27 mouse cellular contexts compared by ENCODE assay signal in the genomic region with DNA sequence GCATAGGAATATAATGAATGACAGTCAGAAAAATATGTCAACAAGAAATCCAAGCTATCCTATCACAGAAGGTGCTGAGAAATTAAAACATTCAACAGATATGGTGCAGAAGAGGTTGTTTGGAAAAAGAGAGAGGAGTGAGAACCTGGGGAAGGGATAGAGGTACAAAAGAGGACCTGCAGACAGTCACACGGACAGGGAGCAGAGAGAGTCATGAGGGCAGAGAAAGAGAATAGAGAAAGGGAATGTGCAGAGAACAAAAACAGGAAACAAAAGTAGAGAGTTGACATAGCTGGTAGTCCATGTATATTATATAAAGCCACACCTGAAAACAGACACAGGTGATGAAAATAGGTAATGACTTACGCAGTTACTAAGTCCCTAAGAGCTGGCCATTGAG. TPM values are rescaled to one million over a fixed set of nuclear protein-coding genes. Genes with fewer than 3 reads are reported as not detected.
"Had no signal": no experiment of that assay in that cellular context is flagged by ENCODE, and none has a peak within 500 bp of the region (broad histone marks: within the 10 kb centered on the region; RNA-seq: fewer than 3 reads in every experiment).

No protein-coding gene starts in this region.

- H3K4me1 ChIP-seq: midbrain, embryonic 10.5 days; midbrain, embryonic 12.5 days; midbrain, embryonic 15.5 days; neural tube, embryonic 12.5 days had no signal

- H3K27me3 ChIP-seq: midbrain, embryonic 12.5 days; midbrain, embryonic 15.5 days; neural tube, embryonic 12.5 days had no signal

- H3K36me3 ChIP-seq: midbrain, embryonic 10.5 days; midbrain, embryonic 12.5 days; midbrain, embryonic 15.5 days; neural tube, embryonic 12.5 days had no signal

- ATAC-seq: midbrain, embryonic 15.5 days had no signal

- DNase-seq: lung, adult 18-20 months; lung, embryonic 14.5 days; lung, postnatal 10 days; lung, postnatal 4 days; retina, postnatal 1 day; right cerebral cortex, adult 18-20 months; right cerebral cortex, postnatal 25 days; right cerebral cortex, postnatal 4 days; spleen, adult 18-20 months; thymus, adult 18-20 months; thymus, postnatal 14 days; thymus, postnatal 36 days had no signal

- H3K4me3 ChIP-seq: midbrain, embryonic 10.5 days; midbrain, embryonic 12.5 days; midbrain, embryonic 15.5 days; neural tube, embryonic 12.5 days had no signal

- H3K27ac ChIP-seq: liver, embryonic 14.5 days; midbrain, embryonic 10.5 days; midbrain, embryonic 12.5 days; midbrain, embryonic 15.5 days; neural tube, embryonic 12.5 days had no signal

- H3K9ac ChIP-seq: liver, embryonic 14.5 days; lung, embryonic 14.5 days; midbrain, embryonic 12.5 days; midbrain, embryonic 15.5 days; neural tube, embryonic 12.5 days had no signal

- H3K9me3 ChIP-seq: midbrain, embryonic 15.5 days had no signal

RNA-seq across cellular contexts. Expression of a gene that starts 20.9 kb away (rescaled TPM):
- total RNA-seq: megakaryocyte-erythroid progenitor cell, adult 5-6 weeks; midbrain, postnatal 0 days; monocyte, adult 5-6 weeks; neutrophil, adult 5-6 weeks had no signal
- polyA plus RNA-seq: liver, embryonic 16.5 days; lung, embryonic 14.5 days; lung, embryonic 16.5 days; midbrain, embryonic 12.5 days; small intestine, adult 2 months; stomach, embryonic 14.5 days; stomach, embryonic 16.5 days; thymus, postnatal 0 days had no signal

RNA-seq across cellular contexts. Expression of a gene that starts 32.7 kb away (rescaled TPM):
- total RNA-seq: megakaryocyte-erythroid progenitor cell, adult 5-6 weeks; monocyte, adult 5-6 weeks; neutrophil, adult 5-6 weeks had no signal
- polyA plus RNA-seq: liver, embryonic 14.5 days; liver, embryonic 16.5 days; lung, embryonic 14.5 days; lung, embryonic 16.5 days; midbrain, embryonic 10.5 days; midbrain, embryonic 12.5 days; neural tube, embryonic 12.5 days; small intestine, adult 2 months; stomach, embryonic 14.5 days; stomach, embryonic 16.5 days; thymus, postnatal 0 days had no signal
